Mouse (Mus musculus) R1 (cell line): Measurements from ENCODE around the gene Grem1.
A peak's percentile ranks its signal among the peaks of the same experiment; 100 is the strongest.

Experiments used
- DNase-seq: peaks from one replicate; pipeline ENCODE4 v3.0.0-alpha.2; 2018; ENCODE audit warnings: low read depth, low spot score

Gene Grem1

GRCm38 (mm10) chr2:113757525-113758310 is 728 bp downstream of the Grem1 start:
- peak; percentile 61 for DNase-seq

- DNase-seq = peak; percentile 6
Observed at GRCm38 (mm10) chr2:113756924-113757524, 1.4 kb downstream of the Grem1 start.

GRCm38 (mm10) chr2:113749721-113750120 is 8.7 kb downstream of the Grem1 start:
- peak; percentile 73 for DNase-seq

- peak; percentile 35 for DNase-seq
Observed at GRCm38 (mm10) chr2:113749309-113749708, 9.1 kb downstream of the Grem1 start.

- DNase-seq = peak; percentile 64
Observed at GRCm38 (mm10) chr2:113728581-113728980, 29.9 kb downstream of the Grem1 start.

GRCm38 (mm10) chr2:113714801-113715200 is 43.6 kb downstream of the Grem1 start:
- DNase-seq = no peak

- DNase-seq = no peak
Observed at GRCm38 (mm10) chr2:113713406-113713805, 45.0 kb downstream of the Grem1 start.

GRCm38 (mm10) chr2:113707507-113707906 is 50.9 kb downstream of the Grem1 start:
- DNase-seq = no peak

- DNase-seq = no peak
Observed at GRCm38 (mm10) chr2:113701507-113701906, 56.9 kb downstream of the Grem1 start.

- no peak for DNase-seq
Observed at GRCm38 (mm10) chr2:113696647-113697046, 61.8 kb downstream of the Grem1 start.

- no peak for DNase-seq
Observed at GRCm38 (mm10) chr2:113696222-113696621, 62.2 kb downstream of the Grem1 start.
